Mouse (Mus musculus): Measurements from ENCODE around the gene Dhx40.

DNA sequence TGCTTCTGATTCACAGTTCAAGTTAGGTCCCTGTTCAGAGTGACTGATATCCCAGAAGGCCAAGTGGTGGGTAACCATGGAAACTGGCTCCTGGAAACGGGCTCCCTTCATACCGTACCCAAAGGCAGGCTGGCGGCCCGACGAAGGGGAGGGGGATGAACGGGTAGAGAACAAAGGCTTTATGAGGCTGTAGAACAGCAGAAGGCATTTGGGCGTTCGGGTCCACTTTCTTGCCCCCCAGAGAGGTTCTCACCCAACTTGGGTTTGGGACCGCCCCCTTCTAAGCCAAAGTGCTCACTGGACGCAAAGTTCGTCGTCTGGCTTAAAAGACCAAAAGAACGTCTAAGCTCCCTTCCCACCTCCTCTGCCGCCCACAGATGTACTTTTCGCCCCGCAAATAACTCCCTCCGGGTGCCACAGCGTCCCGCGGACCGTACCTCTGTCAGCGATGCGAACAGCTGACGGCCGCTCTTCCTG, 507 bp downstream of the Dhx40 start:
- TF ChIP-seq POLR2A (IDR thresholded peaks at IDR 0.05; ENCODE audit: insufficient read length, low read depth), result no peak
- TF ChIP-seq MYOD1 (IDR thresholded peaks at IDR 0.05; ENCODE audit: control insufficient read depth in 1 of 3, insufficient read length in 2 of 3, low read depth in 2 of 3), result no peak
